Mouse (Mus musculus) embryonic facial prominence, embryonic 14.5 days (tissue): ENCODE measurements at regions not wholly inside any gene's neighbourhood (a gene's known extent, or its start where the extent isn't known, plus 50 kb on each side); places are given as distances from the start of the nearest gene placed in this dataset.

Experiments used
- ATAC-seq: fragments of 200-750 bp; cut with Nextera tagmentation; 2 replicates; pipeline ENCODE4 v1.8.0; 2017; ENCODE audit warnings: low read depth, moderate number of reproducible peaks, moderate TSS enrichment
- DNase-seq: peaks from one replicate; pipeline ENCODE4 v3.0.0-alpha.2; 2015; ENCODE audit warnings: low spot score
- H3K27ac ChIP-seq: fragments of 300-500 bp; sonication (generic); replicated peaks from 2 replicates; pipeline ENCODE4 v1.5.1; 2014; ENCODE audit warnings: low read depth, mild to moderate bottlenecking, low read length, moderate library complexity
- H3K27me3 ChIP-seq: fragments of 300-500 bp; sonication (generic); replicated peaks from 2 replicates; pipeline ENCODE4 v1.6.1; 2014; ENCODE audit warnings: low read length; ENCODE audit not compliant: control insufficient read depth, insufficient read depth
- H3K36me3 ChIP-seq: fragments of 300-500 bp; sonication (generic); 2 replicates; pipeline ENCODE4 v1.6.1; 2014; ENCODE audit warnings: low read length, mixed read lengths; ENCODE audit not compliant: control insufficient read depth, insufficient read depth
- H3K4me1 ChIP-seq: fragments of 300-500 bp; sonication (generic); 2 replicates; pipeline ENCODE4 v1.6.1; 2014; ENCODE audit warnings: antibody characterized with exemption, low read length; ENCODE audit not compliant: control insufficient read depth, insufficient read depth
- H3K4me2 ChIP-seq: fragments of 300-500 bp; sonication (generic); 2 replicates; pipeline ENCODE4 v1.6.1; 2014; ENCODE audit warnings: low read depth, mild to moderate bottlenecking, low read length, moderate library complexity, mixed read lengths
- H3K4me3 ChIP-seq: fragments of 300-500 bp; sonication (generic); 2 replicates; pipeline ENCODE4 v1.5.1; 2014; ENCODE audit warnings: low read depth, mild to moderate bottlenecking, low read length
- H3K9ac ChIP-seq: fragments of 300-500 bp; sonication (generic); 2 replicates; pipeline ENCODE4 v1.6.1; 2014; ENCODE audit warnings: low read depth, mild to moderate bottlenecking, low read length, moderate library complexity, mixed read lengths
- H3K9me3 ChIP-seq: fragments of 300-500 bp; sonication (generic); 2 replicates; pipeline ENCODE4 v1.6.1; 2016; ENCODE audit warnings: low read length; ENCODE audit not compliant: control insufficient read depth
- WGBS: fragments of 180-500 bp; shearing (Covaris S2); extraction: QIAGEN DNeasy Blood & Tissue Kit; methylation state at CpG from one replicate; pipeline ENCODE4 v1.1.7; 2014; 5-methylcytosine and 5-hydroxymethylcytosine counted together

DNA sequence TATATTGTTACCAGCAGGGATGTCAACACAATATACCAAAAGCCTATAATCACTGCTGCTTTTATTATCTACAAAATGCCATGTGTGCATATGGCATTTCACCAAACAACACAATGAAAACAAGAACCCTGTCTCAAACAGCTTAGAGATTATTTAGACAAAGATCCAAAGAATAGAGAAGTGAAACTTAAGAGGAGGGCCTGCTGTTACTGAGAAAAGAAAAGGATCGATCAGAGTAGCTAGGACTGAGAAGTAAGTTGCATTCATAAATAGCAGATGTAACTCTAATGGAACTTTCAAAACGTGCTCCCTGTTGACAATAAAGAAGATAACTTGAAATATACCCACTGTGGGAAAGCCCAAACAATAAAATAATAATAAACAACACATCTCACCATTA, 203.3 kb downstream of the Dnajb9 start:
- H3K4me2 ChIP-seq: no peak overlapping the region
- no peak overlapping the region for H3K27ac ChIP-seq
- H3K9me3 ChIP-seq: no peaks in the 10 kb centered on the region
- no peak; the same call in 1 of the 2 replicates for ATAC-seq
- DNase-seq: no peak
- H3K4me1 ChIP-seq: no peaks in the 10 kb centered on the region
- H3K9ac ChIP-seq: no peak overlapping the region
- no peaks in the 10 kb centered on the region for H3K27me3 ChIP-seq
- no peaks in the 10 kb centered on the region for H3K36me3 ChIP-seq
- H3K4me3 ChIP-seq: no peak overlapping the region
- WGBS: 55% methylated on average over 2 of the region's 2 CpGs

DNA sequence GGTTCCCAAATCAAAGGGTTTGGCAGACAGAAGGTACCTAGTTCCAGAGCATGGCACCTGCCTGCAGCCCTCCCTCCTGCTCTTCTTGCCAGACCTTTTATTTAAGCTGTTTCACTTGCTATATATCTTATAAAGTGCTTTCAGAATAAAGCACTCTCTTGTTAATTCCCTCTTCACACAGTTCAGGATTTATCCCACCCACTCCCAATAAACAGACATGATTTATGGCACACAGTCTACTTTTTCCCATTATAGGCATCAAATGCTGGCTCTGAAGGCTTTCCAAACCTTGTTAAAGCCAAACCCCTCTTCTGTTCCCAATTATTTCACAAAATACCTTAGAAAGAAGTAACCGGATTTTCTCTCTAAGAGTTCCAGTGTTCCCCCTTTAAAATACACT, 226.6 kb downstream of the Dnajb9 start:
- no peaks in the 10 kb centered on the region for H3K27me3 ChIP-seq
- no peak for ATAC-seq

DNA sequence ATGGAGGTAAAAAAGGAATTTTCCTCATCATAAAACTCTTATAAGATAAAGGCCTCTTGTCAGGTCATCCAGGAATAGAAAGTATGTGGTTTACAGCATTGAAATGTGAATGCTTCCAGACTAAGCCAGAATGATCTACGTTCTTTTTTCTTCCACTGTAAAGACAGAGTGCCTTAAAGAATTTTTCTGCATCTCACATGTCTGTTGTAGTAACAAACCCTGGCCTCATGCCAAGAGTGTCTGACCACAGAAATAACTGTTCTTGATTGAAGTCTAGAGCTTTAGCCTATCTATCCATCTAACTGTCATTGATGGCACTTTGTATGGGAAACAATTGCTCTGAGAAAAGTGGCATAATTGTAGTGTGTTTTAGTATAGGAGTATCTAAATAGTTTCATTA, 246.2 kb downstream of the Dnajb9 start:
- no peak overlapping the region for H3K4me3 ChIP-seq
- H3K4me1 ChIP-seq: no peaks in the 10 kb centered on the region
- ATAC-seq: peak; percentile 33; the same call in 1 of the 2 replicates
- peak; percentile 60 for DNase-seq
- no peaks in the 10 kb centered on the region for H3K27me3 ChIP-seq
- 31% methylated on average over 1 of the region's 1 CpGs for WGBS
- H3K4me2 ChIP-seq: no peak overlapping the region
- no peak overlapping the region for H3K27ac ChIP-seq
- H3K36me3 ChIP-seq: no peaks in the 10 kb centered on the region
- no peaks in the 10 kb centered on the region for H3K9me3 ChIP-seq
- no peak overlapping the region for H3K9ac ChIP-seq

More for the DNA sequence above, 226.6 kb downstream of the Dnajb9 start:
- DNase-seq: no peak
- 52% methylated on average over 1 of the region's 1 CpGs for WGBS
- no peaks in the 10 kb centered on the region for H3K36me3 ChIP-seq
- no peak overlapping the region for H3K9ac ChIP-seq
- no peaks in the 10 kb centered on the region for H3K9me3 ChIP-seq
- H3K4me1 ChIP-seq: no peaks in the 10 kb centered on the region
- H3K4me2 ChIP-seq: no peak overlapping the region
- no peak overlapping the region for H3K27ac ChIP-seq
- no peak overlapping the region for H3K4me3 ChIP-seq

DNA sequence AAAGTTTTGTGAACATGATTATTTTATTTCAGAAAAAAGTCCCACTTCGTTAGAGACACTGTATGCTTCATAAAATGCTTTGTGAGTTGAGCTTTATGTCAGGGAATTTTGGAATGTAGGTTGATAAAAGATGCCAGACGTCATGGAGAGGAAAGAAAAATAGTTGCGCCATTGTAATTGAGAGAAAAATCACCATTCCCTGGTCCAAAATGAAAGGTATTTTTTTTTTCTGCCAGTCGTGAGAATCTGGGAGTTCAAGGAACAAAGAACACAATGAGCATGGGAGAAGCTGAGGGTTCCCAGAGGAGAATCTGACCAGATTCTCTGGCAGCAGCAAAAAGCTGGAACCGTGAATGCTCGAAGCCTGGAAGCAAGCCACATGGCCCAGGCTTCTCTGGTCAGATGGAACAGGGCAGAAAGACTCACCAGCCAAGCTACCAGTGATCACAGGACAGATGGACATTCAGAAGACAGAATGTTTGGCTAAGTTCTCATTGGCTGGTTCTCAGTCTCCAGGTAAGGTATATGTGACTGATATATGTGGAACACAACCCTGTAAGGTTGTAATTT, 247.5 kb downstream of the Dnajb9 start:
- 63% methylated on average over 6 of the region's 6 CpGs for WGBS
- H3K4me2 ChIP-seq: no peak overlapping the region
- DNase-seq (no peak), ATAC-seq (no peak)
- H3K27me3 ChIP-seq: no peaks in the 10 kb centered on the region
- no peaks in the 10 kb centered on the region for H3K4me1 ChIP-seq
- H3K9me3 ChIP-seq: no peaks in the 10 kb centered on the region
- H3K27ac ChIP-seq: no peak overlapping the region
- no peaks in the 10 kb centered on the region for H3K36me3 ChIP-seq
- H3K9ac ChIP-seq: no peak overlapping the region
- no peak overlapping the region for H3K4me3 ChIP-seq

DNA sequence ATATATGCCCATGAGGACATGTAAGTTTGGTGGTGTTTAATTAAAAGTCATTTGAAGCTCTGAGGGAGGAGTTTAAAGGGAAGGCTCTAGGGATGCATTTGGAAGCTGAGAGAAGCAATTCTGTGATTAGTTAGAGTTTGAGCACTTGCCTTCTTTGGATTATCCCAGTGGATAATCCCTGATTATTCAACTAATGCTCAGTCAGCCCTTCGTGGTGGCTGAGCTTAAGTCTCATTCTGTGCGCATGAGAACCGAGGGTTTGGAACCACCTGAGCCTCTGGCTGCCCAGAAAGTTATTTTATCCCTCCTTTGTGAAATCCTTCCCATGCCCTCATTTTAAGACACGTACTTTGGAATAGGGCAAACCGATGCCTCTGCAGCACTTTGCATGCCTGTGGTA, 285.9 kb downstream of the Dnajb9 start:
- ATAC-seq: no peak
- H3K9me3 ChIP-seq: no peaks in the 10 kb centered on the region
- 73% methylated on average over 5 of the region's 5 CpGs for WGBS

DNA sequence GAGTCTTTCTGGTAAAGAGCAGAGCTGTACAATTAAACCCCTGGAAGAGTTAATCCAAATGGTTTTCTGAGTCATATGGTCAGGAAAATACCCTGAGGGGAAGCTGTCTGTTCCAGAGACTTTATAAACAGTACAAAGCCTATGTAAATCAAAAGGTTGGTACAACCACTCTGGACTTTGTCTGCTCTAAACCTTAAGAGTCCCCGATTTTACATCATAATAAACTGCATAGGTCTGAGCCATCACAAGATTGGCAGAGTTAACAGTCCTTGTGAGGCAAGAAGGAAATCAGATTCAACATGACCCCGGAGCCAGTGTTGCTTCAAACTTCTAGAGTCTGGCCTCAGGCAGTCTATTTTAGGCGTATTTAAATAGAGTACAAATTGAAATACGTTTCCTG, 289.7 kb downstream of the Dnajb9 start:
- H3K27ac ChIP-seq: no peak overlapping the region
- H3K4me1 ChIP-seq: 0 out of 2 replicates have a peak, but pooled peaks cover 4% of the 10 kb centered on the region
- no peak for DNase-seq
- no peak for ATAC-seq
- no peak overlapping the region for H3K4me3 ChIP-seq
- H3K9me3 ChIP-seq: no peaks in the 10 kb centered on the region
- H3K4me2 ChIP-seq: no peak overlapping the region
- H3K27me3 ChIP-seq: no peaks in the 10 kb centered on the region
- no peaks in the 10 kb centered on the region for H3K36me3 ChIP-seq
- WGBS: 50% methylated on average over 4 of the region's 4 CpGs
- no peak overlapping the region for H3K9ac ChIP-seq

More for the DNA sequence above, 285.9 kb downstream of the Dnajb9 start:
- Histone ChIP-seq H3K4me1 (0 out of 2 replicates have a peak, but pooled peaks cover 2% of the 10 kb centered on the region), H3K4me3 (no peak overlapping the region), H3K9ac (no peak overlapping the region), H3K27ac (no peak overlapping the region), H3K36me3 (no peaks in the 10 kb centered on the region), H3K27me3 (no peaks in the 10 kb centered on the region), H3K4me2 (no peak overlapping the region)
- DNase-seq: no peak

DNA sequence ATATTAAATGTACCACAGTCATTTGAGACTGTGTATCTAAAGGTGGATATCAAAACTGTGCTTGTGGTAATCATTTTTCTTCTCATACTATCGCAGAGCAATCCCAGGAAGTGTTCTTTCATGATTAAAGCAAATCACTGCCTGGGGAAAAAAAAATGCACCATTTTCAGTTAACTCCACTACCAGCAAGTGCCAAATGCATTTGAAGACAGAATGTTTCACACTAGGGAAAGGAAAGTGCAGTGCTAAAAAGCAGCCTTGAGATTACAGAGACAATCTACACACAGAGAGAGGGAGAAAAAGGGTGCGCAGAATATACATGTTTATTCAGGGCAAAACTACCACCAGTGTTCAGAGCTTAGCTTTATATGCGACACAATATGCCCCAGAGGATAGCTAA, 291.0 kb downstream of the Dnajb9 start:
- Histone ChIP-seq H3K27ac (no peak overlapping the region), H3K36me3 (no peaks in the 10 kb centered on the region), H3K4me2 (no peak overlapping the region), H3K9ac (no peak overlapping the region), H3K9me3 (no peaks in the 10 kb centered on the region), H3K4me3 (no peak overlapping the region), H3K27me3 (no peaks in the 10 kb centered on the region), H3K4me1 (0 out of 2 replicates have a peak, but pooled peaks cover 4% of the 10 kb centered on the region)
- 50% methylated on average over 3 of the region's 3 CpGs for WGBS
- DNase-seq: no peak
- ATAC-seq: no peak

DNA sequence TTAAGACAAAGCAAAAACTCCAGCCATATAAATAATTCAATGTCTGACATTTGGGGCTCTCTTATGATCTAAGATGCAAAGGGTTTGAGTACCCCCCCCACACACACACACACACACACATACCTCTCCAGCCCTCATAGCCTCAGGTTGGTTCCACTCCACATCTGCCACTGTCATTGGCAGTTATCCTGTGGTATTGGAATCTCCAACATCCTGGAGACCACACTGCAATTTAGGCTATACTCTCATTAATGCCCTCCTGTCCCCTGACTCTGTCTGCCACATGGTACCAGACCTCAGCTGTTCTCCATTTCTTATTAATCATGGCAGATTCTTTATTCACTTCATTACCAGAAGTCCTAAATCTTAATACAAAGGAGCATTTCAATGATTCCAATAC, 293.3 kb downstream of the Dnajb9 start:
- ATAC-seq (no peak), DNase-seq (no peak)
- Histone ChIP-seq H3K4me2 (no peak overlapping the region), H3K4me1 (0 out of 2 replicates have a peak, but pooled peaks cover 4% of the 10 kb centered on the region), H3K9me3 (no peaks in the 10 kb centered on the region), H3K27ac (no peak overlapping the region), H3K4me3 (no peak overlapping the region), H3K27me3 (no peaks in the 10 kb centered on the region), H3K36me3 (no peaks in the 10 kb centered on the region), H3K9ac (no peak overlapping the region)

DNA sequence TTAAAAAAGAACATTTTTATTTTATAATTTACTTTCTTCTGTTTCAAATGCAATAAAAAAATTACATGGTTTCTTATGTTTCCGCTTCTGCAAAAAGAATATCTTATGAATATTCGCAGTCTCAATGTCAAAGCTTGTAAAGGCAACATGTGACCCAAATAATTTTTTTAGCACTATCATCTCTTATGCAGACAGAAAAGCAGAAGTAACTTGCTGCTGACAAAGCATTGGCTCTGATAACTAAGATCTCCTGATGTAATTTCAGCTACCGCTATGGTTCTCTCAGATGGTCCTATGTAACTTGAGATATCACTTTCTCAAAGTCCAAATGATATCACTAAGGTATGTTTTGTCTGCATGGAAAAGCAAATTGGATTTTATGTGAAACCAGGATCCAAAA, 310.9 kb downstream of the Dnajb9 start:
- no peak for ATAC-seq
- H3K4me2 ChIP-seq: no peak overlapping the region
- H3K36me3 ChIP-seq: no peaks in the 10 kb centered on the region
- H3K27me3 ChIP-seq: no peaks in the 10 kb centered on the region
- WGBS: 82% methylated on average over 3 of the region's 3 CpGs
- no peak for DNase-seq
- H3K4me3 ChIP-seq: no peak overlapping the region
- no peaks in the 10 kb centered on the region for H3K4me1 ChIP-seq
- no peak overlapping the region for H3K27ac ChIP-seq
- no peaks in the 10 kb centered on the region for H3K9me3 ChIP-seq
- H3K9ac ChIP-seq: no peak overlapping the region
